Mouse (Mus musculus) forebrain, embryonic 14.5 days (tissue): ENCODE data around the gene CN725425. TPM values are rescaled to one million over a fixed set of nuclear protein-coding genes. Genes with fewer than 3 reads are reported as not detected.

ENCODE experiments used
- ATAC-seq: fragments of 200-750 bp; cut with Nextera tagmentation; 2 replicates; pipeline ENCODE4 v1.8.0; 2017; ENCODE audit warnings: mild to moderate bottlenecking, moderate library complexity
- DNase-seq: peaks from one replicate; pipeline ENCODE4 v3.0.0-alpha.2; 2015; ENCODE audit warnings: low spot score
- H3K27ac ChIP-seq: fragments of 300-500 bp; sonication (generic); 2 replicates; pipeline ENCODE4 v1.5.1; 2014; ENCODE audit warnings: low read depth, mild to moderate bottlenecking, control low read depth, low read length, moderate library complexity
- H3K27me3 ChIP-seq: fragments of 300-500 bp; sonication (generic); replicated peaks from 2 replicates; pipeline ENCODE4 v1.6.1; 2014; ENCODE audit warnings: low read length, control low read depth, mixed read lengths; ENCODE audit not compliant: control insufficient read depth, insufficient read depth
- H3K36me3 ChIP-seq: fragments of 300-500 bp; sonication (generic); 2 replicates; pipeline ENCODE4 v1.6.1; 2014; ENCODE audit warnings: low read length, control low read depth; ENCODE audit not compliant: control insufficient read depth, insufficient read depth
- H3K4me1 ChIP-seq: fragments of 300-500 bp; sonication (generic); 2 replicates; pipeline ENCODE4 v1.6.1; 2014; ENCODE audit warnings: antibody characterized with exemption, low read length, control low read depth; ENCODE audit not compliant: control insufficient read depth, insufficient read depth
- H3K4me2 ChIP-seq: fragments of 300-500 bp; sonication (generic); 2 replicates; pipeline ENCODE4 v1.6.1; 2014; ENCODE audit warnings: mild to moderate bottlenecking, control low read depth, low read length
- H3K4me3 ChIP-seq: fragments of 300-500 bp; sonication (generic); 2 replicates; pipeline ENCODE4 v1.5.1; 2014; ENCODE audit warnings: low read depth, low read length, control low read depth
- H3K9ac ChIP-seq: fragments of 300-500 bp; sonication (generic); 2 replicates; pipeline ENCODE4 v1.6.1; 2014; ENCODE audit warnings: mild to moderate bottlenecking, low read length, control low read depth, moderate library complexity
- H3K9me3 ChIP-seq: fragments of 300-500 bp; sonication (generic); replicated peaks from 2 replicates; pipeline ENCODE4 v1.6.1; 2016; ENCODE audit warnings: low read length, control low read depth, mixed read lengths; ENCODE audit not compliant: control insufficient read depth
- WGBS: fragments of 180-500 bp; shearing (Covaris S2); extraction: QIAGEN DNeasy Blood & Tissue Kit; methylation state at CpG from one replicate; pipeline ENCODE4 v1.1.7; 2014; 5-methylcytosine and 5-hydroxymethylcytosine counted together
- polyA plus RNA-seq: library from polyadenylated mRNA; unstranded; fragments of >200 nt; fragmentation: Nextera tagmentation; extraction: Ambion mirVana; gene quantifications from 2 replicates; pipeline ENCODE4 v1.2.1, GENCODE M21; 2014

CN725425 gene
- not detected in 2 replicates for polyA plus RNA-seq

DNA sequence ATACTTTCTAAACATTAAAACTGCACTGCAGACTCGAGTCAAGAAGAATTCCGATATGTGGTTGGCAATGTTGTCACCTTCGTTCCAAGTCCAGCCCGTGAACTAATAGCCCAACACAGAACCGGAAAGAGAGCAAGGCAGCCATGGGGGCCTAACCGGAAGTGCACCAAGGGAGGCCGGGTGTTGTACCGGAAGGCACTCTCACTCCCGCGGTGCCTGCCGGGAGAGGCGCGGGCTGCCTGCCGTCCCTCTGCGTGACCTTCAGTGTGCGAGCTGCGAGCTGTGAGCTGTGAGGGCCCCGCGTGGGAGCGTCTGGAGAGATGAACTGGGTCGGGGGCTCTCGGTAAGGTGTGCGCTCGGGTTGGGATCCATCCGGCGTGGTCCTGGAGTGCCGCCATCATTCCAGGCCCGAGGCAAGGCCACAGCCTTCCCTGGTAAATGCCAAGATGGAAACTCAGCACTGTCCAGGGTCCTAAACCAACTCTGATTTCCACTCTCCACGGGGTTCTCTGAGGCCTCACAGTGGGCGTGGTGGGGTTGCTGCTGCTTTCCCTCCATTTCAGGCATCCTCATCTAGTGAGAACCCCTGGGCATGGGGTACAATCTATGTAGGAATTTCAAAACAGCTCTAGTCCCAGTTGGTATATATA, at the start of gene CN725425:
Gene CN725425, plus strand, starts transcription at position 239 of the 650 bp plus-strand sequence.
- no peaks in the 10 kb centered on the region for H3K9me3 ChIP-seq
- H3K27me3 ChIP-seq, result no peaks in the 10 kb centered on the region
- DNase-seq (no peak), ATAC-seq (no peak)
- no peak within 1 kb of the TSS for H3K4me2 ChIP-seq
- H3K9ac ChIP-seq, result no peak within 1 kb of the TSS
- 94% methylated on average over 30 of the region's 30 CpGs for WGBS
- H3K27ac ChIP-seq, result no peak within 1 kb of the TSS
- H3K4me3 ChIP-seq, result no peak within 1 kb of the TSS
- H3K4me1 ChIP-seq, result no peaks in the 10 kb centered on the region
- no peaks in the 10 kb centered on the region for H3K36me3 ChIP-seq

DNA sequence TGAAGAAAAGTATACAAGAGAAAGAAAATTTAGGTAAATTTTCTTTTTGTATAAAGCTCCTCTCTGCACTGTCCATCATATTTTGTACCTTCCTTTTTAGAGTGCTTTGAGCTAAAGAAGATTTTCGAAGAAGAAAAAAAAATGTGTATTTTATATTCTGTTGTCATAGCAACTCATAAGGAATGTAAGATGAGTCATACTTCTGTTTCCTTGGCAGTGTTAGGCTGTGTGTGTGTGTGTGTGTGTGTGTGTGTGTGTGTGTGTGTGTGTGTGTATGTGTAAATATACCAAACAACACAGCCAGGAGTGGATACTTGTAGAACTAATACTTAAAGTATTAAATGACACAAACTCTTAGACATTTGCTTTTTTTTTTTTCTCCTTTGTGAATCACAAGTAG, 46.7 kb upstream of the CN725425 start:
- H3K4me3 ChIP-seq, result no peak overlapping the region
- H3K27ac ChIP-seq, result no peak overlapping the region
- H3K9ac ChIP-seq, result no peak overlapping the region
- WGBS, result 79% methylated on average over 1 of the region's 1 CpGs
- peaks cover 43% of the 10 kb centered on the region for H3K36me3 ChIP-seq
- H3K9me3 ChIP-seq, result peaks cover 5% of the 10 kb centered on the region
- no peaks in the 10 kb centered on the region for H3K4me1 ChIP-seq
- no peak overlapping the region for H3K4me2 ChIP-seq
- ATAC-seq (no peak), DNase-seq (peak; percentile 45)
- H3K27me3 ChIP-seq, result no peaks in the 10 kb centered on the region

GRCm38 (mm10) chr15:91153311-91153710, 46.0 kb upstream of the CN725425 start:
- 82% methylated on average over 3 of the region's 3 CpGs for WGBS
- no peaks in the 10 kb centered on the region for H3K27me3 ChIP-seq
- H3K27ac ChIP-seq, result no peak overlapping the region
- DNase-seq, result no peak
- ATAC-seq, result no peak
- H3K4me1 ChIP-seq, result no peaks in the 10 kb centered on the region
- H3K4me3 ChIP-seq, result no peak overlapping the region
- H3K9me3 ChIP-seq, result peaks cover 5% of the 10 kb centered on the region
- peaks cover 39% of the 10 kb centered on the region for H3K36me3 ChIP-seq
- H3K9ac ChIP-seq, result no peak overlapping the region
- no peak overlapping the region for H3K4me2 ChIP-seq

- ATAC-seq, result no peak
- H3K4me1 ChIP-seq, result no peaks in the 10 kb centered on the region
- H3K4me2 ChIP-seq, result no peak overlapping the region
- no peak for DNase-seq
- no peak overlapping the region for H3K9ac ChIP-seq
- H3K9me3 ChIP-seq, result no peaks in the 10 kb centered on the region
- 92% methylated on average over 5 of the region's 5 CpGs for WGBS
- H3K36me3 ChIP-seq, result peaks cover 24% of the 10 kb centered on the region
- no peaks in the 10 kb centered on the region for H3K27me3 ChIP-seq
- no peak overlapping the region for H3K4me3 ChIP-seq
- no peak overlapping the region for H3K27ac ChIP-seq
These were observed 38.1 kb upstream of the CN725425 start for GRCm38 (mm10) chr15:91161153-91161552.

DNA sequence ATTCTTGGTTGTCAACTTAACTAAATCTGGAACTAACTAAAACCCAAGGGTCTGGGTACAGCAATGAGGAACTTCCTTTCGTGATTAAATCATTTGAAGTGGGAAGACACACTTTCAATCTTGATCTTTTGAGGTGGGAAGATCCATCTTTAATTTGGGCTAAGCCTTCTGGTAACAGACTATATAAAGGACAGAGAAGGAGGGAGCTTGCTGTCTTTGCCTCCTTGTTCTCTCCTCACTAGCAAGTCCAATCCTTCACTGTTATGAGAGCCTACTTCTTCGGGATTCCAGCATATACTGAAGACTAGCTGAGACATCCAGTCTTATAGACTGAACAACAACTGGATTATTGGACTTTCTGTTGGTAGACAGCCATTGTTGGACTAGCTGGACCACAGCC, 35.8 kb upstream of the CN725425 start:
- Histone ChIP-seq H3K9me3 (no peaks in the 10 kb centered on the region), H3K4me2 (no peak overlapping the region), H3K27me3 (no peaks in the 10 kb centered on the region), H3K27ac (no peak overlapping the region), H3K4me3 (no peak overlapping the region), H3K4me1 (no peaks in the 10 kb centered on the region), H3K9ac (no peak overlapping the region), H3K36me3 (peaks cover 11% of the 10 kb centered on the region)
- WGBS, result 97% methylated on average over 2 of the region's 2 CpGs
- no peak for DNase-seq
- ATAC-seq, result no peak

- Histone ChIP-seq H3K9ac (no peak overlapping the region), H3K9me3 (no peaks in the 10 kb centered on the region), H3K27me3 (no peaks in the 10 kb centered on the region), H3K27ac (no peak overlapping the region), H3K4me2 (no peak overlapping the region), H3K4me1 (no peaks in the 10 kb centered on the region), H3K36me3 (0 out of 2 replicates have a peak, but pooled peaks cover 4% of the 10 kb centered on the region), H3K4me3 (no peak overlapping the region)
- DNase-seq, result peak; percentile 66
- peak; percentile 73; the same call in 1 of the 2 replicates for ATAC-seq
- WGBS, result 5% methylated on average over 5 of the region's 5 CpGs
These were observed 34.3 kb upstream of the CN725425 start for GRCm38 (mm10) chr15:91165021-91165420.

DNA sequence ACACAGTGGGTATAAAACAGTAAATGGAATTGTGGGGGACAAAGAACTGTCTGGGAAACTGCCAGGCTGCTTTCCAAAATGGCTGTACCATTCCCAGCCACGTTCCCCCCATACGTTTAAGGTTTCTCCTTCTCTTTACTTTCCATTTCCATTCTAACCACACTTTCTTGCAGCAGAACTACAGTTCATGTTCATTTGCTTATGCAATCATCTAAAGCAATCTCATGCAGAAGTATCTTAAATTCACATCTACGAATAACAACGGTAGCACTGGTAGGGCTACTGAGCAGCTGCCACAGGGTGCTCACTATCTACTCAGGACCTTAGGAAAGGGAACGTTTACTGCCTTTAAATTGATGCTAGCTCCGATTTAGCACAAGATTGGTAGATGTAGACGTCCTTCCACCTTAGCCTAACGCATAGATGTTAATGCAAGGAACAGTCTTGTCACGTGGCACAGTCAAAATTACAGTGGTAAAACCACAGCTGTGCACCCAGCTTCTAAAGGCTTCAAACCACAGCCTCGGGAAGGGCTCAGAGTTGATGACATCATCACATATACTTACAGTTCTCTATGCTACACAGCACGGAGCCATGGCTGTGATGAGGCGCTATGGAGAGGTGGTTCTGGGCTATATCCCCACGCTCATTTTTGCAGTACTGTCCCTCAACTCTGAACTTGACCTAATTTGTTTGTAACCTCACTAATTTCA, 31.3 kb upstream of the CN725425 start:
- ATAC-seq (no peak), DNase-seq (no peak)
- no peak overlapping the region for H3K27ac ChIP-seq
- no peaks in the 10 kb centered on the region for H3K9me3 ChIP-seq
- no peak overlapping the region for H3K4me3 ChIP-seq
- H3K27me3 ChIP-seq, result no peaks in the 10 kb centered on the region
- no peak overlapping the region for H3K9ac ChIP-seq
- WGBS, result 88% methylated on average over 13 of the region's 13 CpGs
- no peaks in the 10 kb centered on the region for H3K36me3 ChIP-seq
- peaks cover 9% of the 10 kb centered on the region; the same call in 1 of the 2 replicates for H3K4me1 ChIP-seq
- no peak overlapping the region for H3K4me2 ChIP-seq

GRCm38 (mm10) chr15:91170602-91171328, 28.5 kb upstream of the CN725425 start:
- Histone ChIP-seq H3K27ac (peak overlapping the region; percentile 63), H3K36me3 (0 out of 2 replicates have a peak, but pooled peaks cover 3% of the 10 kb centered on the region), H3K4me3 (no peak overlapping the region), H3K27me3 (no peaks in the 10 kb centered on the region), H3K4me2 (no peak overlapping the region), H3K9me3 (no peaks in the 10 kb centered on the region), H3K9ac (no peak overlapping the region), H3K4me1 (peaks cover 12% of the 10 kb centered on the region; the same call in 1 of the 2 replicates)
- 41% methylated on average over 9 of the region's 9 CpGs for WGBS
- peak; percentile 81 for DNase-seq
- peak; percentile 83 for ATAC-seq
